Mouse (Mus musculus) liver, embryonic 14 days (tissue): ENCODE data around the gene Ctsk. TPM values are rescaled to one million over a fixed set of nuclear protein-coding genes. Genes with fewer than 3 reads are reported as not detected.

Experiments
- polyA plus RNA-seq: library from polyadenylated mRNA; depleted of rRNA; stranded (reverse); fragments of >200 nt; gene quantifications from 2 replicates; pipeline ENCODE4 v1.2.3, GENCODE M21; 2012; rRNA removed

Ctsk gene
- 1.0 and 1.7 TPM in 2 replicates for polyA plus RNA-seq

DNA sequence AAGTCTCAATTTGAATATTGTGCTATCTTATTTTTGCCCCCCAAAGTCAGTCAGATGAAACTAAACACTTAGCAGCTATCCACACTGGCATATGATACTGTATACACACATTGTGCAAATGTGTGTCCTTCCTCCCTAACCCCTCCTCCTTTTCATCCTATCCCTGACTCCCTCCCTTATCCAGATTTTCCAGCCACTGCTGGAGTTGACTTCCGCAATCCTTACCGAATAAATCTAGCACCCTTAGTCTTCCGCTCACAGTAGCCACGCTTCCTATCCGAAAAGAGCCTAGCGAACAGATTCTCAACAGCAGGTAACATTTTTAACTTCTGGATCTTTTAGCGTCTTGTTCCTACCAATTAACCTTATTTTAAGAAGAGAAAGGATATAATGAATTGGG, at the start of gene Ctsk:
TSS of gene Ctsk (plus strand) at position 233 of the 400 bp plus-strand sequence.

GRCm38 (mm10) chr3:95526622-95527211, 27.7 kb downstream of the Ctsk start, which contains the start of gene Ctss:
Gene Ctss, plus strand, starts transcription at chr3:95526786.

Other genes with a start within 250 kb of the Ctsk start
- 0.03 and 0.16 TPM in 2 replicates for gene Bnipl, start 248.1 kb upstream of the Ctsk start, polyA plus RNA-seq
- gene Mindy1, start 217.9 kb upstream of the Ctsk start, polyA plus RNA-seq: 11.8 and 13.5 TPM in 2 replicates
- gene Prune1, start 217.2 kb upstream of the Ctsk start, polyA plus RNA-seq: 7.4 and 8.4 TPM in 2 replicates
- gene Anxa9, start 192.1 kb upstream of the Ctsk start, polyA plus RNA-seq: 2.3 and 2.8 TPM in 2 replicates
- 52.5 and 69.2 TPM in 2 replicates for gene Cers2, start 184.5 kb upstream of the Ctsk start, polyA plus RNA-seq
- 13.1 and 15.8 TPM in 2 replicates for gene Setdb1, start 142.1 kb upstream of the Ctsk start, polyA plus RNA-seq
- gene 4930558C23Rik, start 96.4 kb upstream of the Ctsk start, polyA plus RNA-seq: not detected in 2 replicates
- gene Arnt, start 64.9 kb upstream of the Ctsk start, polyA plus RNA-seq: 10.5 and 13.0 TPM in 2 replicates
- gene Ctss, start 27.5 kb downstream of the Ctsk start, polyA plus RNA-seq: 17.6 and 20.8 TPM in 2 replicates
- not detected in 2 replicates for gene Hormad1, start 60.4 kb downstream of the Ctsk start, polyA plus RNA-seq
- gene Golph3l, start 89.7 kb downstream of the Ctsk start, polyA plus RNA-seq: 17.0 and 19.4 TPM in 2 replicates
- gene Ensa, start 125.7 kb downstream of the Ctsk start, polyA plus RNA-seq: 15.2 and 18.1 TPM in 2 replicates
- 33.0 and 38.9 TPM in 2 replicates for gene Mcl1, start 159.5 kb downstream of the Ctsk start, polyA plus RNA-seq
- 0.15 and 0.20 TPM in 2 replicates for gene Adamtsl4, start 188.7 kb downstream of the Ctsk start, polyA plus RNA-seq
- 8.7 and 11.7 TPM in 2 replicates for gene Ecm1, start 240.3 kb downstream of the Ctsk start, polyA plus RNA-seq